Mouse (Mus musculus) embryonic fibroblast, embryonic 13.5 days (primary cell): ENCODE data around the gene Gm7879.

Experiments used
- CTCF ChIP-seq: IDR thresholded peaks from 2 replicates; pipeline ENCODE4 v1.5.1; 2011; ENCODE audit warnings: mild to moderate bottlenecking, control low read depth, low read length, moderate library complexity, borderline replicate concordance; ENCODE audit not compliant: insufficient read depth
- POLR2A ChIP-seq: IDR thresholded peaks from 2 replicates; pipeline ENCODE4 v1.6.1; 2011; ENCODE audit warnings: low read depth, mild to moderate bottlenecking, control low read depth, low read length, moderate library complexity

GRCm38 (mm10) chr5:43872652-43873051, 40.3 kb upstream of the Gm7879 start:
- TF ChIP-seq CTCF (no peak), POLR2A (no peak)
